Mouse (Mus musculus) G1E (cell line): ENCODE data around the gene B3gnt7.

Source experiments
- CTCF ChIP-seq: IDR thresholded peaks from 2 replicates; pipeline ENCODE4 v1.5.1; 2012; ENCODE audit warnings: low read depth, low read length, inconsistent platforms, mixed read lengths
- POLR2AphosphoS5 ChIP-seq: IDR thresholded peaks from 2 replicates; pipeline ENCODE4 v1.6.1; 2012; ENCODE audit warnings: low read depth, low read length, inconsistent platforms; ENCODE audit not compliant: insufficient replicate concordance

GRCm38 (mm10) chr1:86354186-86354585 lies 51.6 kb downstream of the B3gnt7 start:
- TF ChIP-seq CTCF (no peak), POLR2AphosphoS5 (no peak)
